11 mouse cellular contexts compared by ENCODE assay signal in genomic region chr17:46168318-46168717, GRCm38 (mm10). TPM values are rescaled to one million over a fixed set of nuclear protein-coding genes. Genes with fewer than 3 reads are reported as not detected.
A peak's percentile ranks its signal among the peaks of the same experiment; 100 is the strongest.
DNase-seq lines count a peak whose midpoint lies in the region; ATAC-seq and TF ChIP-seq lines count a peak whose summit lies in the region.
"Had no signal": no experiment of that assay in that cellular context is flagged by ENCODE, and none has a peak within 500 bp of the region (broad histone marks: within the 10 kb centered on the region; RNA-seq: fewer than 3 reads in every experiment).

No protein-coding gene starts in this region.

- no peaks in the 10 kb centered on the region for H3K27me3 ChIP-seq in forebrain, embryonic 11.5 days (ENCODE audit: control insufficient read depth, insufficient read depth, low read length)
- H3K27me3 ChIP-seq in forebrain, embryonic 10.5 days (ENCODE audit: poor library complexity, severe bottlenecking): no peaks in the 10 kb centered on the region
- no peaks in the 10 kb centered on the region for H3K27me3 ChIP-seq in lung, embryonic 14.5 days (ENCODE audit: insufficient read depth, low read length)
- H3K27me3 ChIP-seq in heart, postnatal 0 days (ENCODE audit: control insufficient read depth, insufficient read depth, low read length): no peaks in the 10 kb centered on the region
- no peaks in the 10 kb centered on the region for H3K27me3 ChIP-seq in myocyte (ENCODE audit: control insufficient read depth, insufficient read depth, insufficient read length)

- intact Hi-C loops in left cerebral cortex, postnatal 36 days (cut with DNase I): loop anchor here (10.0 kb wide), 1 partner anchor 434 kb away; the partner anchor contains the start of gene 1600014C23Rik

- H3K9ac ChIP-seq in forebrain, embryonic 11.5 days (ENCODE audit: low read length): no peak overlapping the region
- no peak overlapping the region for H3K9ac ChIP-seq in lung, embryonic 14.5 days
- H3K9ac ChIP-seq in heart, postnatal 0 days (replicated peaks; ENCODE audit: low read depth, low read length): no peak overlapping the region

- DNase-seq in forebrain, embryonic 11.5 days (ENCODE audit: low spot score): no peak
- no peak for DNase-seq in forebrain, embryonic 10.5 days (ENCODE audit: extremely low spot score, low spot score)
- no peak for DNase-seq in lung, embryonic 14.5 days
- DNase-seq in lung, adult 18-20 months: no peak
- DNase-seq in heart, postnatal 0 days (ENCODE audit: low spot score): no peak
- no peak for DNase-seq in right cerebral cortex, postnatal 25 days
- no peak for DNase-seq in left cerebral cortex, postnatal 36 days (ENCODE audit: low spot score in 2 of 2)
- DNase-seq: adrenal gland, adult 8-10 months; thymus, adult 2 months had no signal

- H3ac ChIP-seq in myocyte (ENCODE audit: control insufficient read depth, insufficient read length): no peak overlapping the region

- TF ChIP-seq CTCF in lung, embryonic 14.5 days (IDR thresholded peaks at IDR 0.05; ENCODE audit: low read depth): no peak
- 0 out of 2 replicates have a peak, but pooled peaks have one; percentile 7 for TF ChIP-seq CTCF in heart, postnatal 0 days (IDR thresholded peaks at IDR 0.05; ENCODE audit: low read depth)

- no peaks in the 10 kb centered on the region for H3K9me3 ChIP-seq in forebrain, embryonic 11.5 days (ENCODE audit: control insufficient read depth, low read length)
- H3K9me3 ChIP-seq in forebrain, embryonic 10.5 days: no peaks in the 10 kb centered on the region
- H3K9me3 ChIP-seq in lung, embryonic 14.5 days (ENCODE audit: low read depth, low read length): no peaks in the 10 kb centered on the region
- no peaks in the 10 kb centered on the region for H3K9me3 ChIP-seq in heart, postnatal 0 days (replicated peaks; ENCODE audit: control insufficient read depth, low read length)

- TF ChIP-seq EP300 in heart, postnatal 0 days (IDR thresholded peaks at IDR 0.05; ENCODE audit: low read depth): no peak

- H3K4me1 ChIP-seq in forebrain, embryonic 11.5 days (replicated peaks; ENCODE audit: control insufficient read depth, insufficient read depth, low read length): no peaks in the 10 kb centered on the region
- H3K4me1 ChIP-seq in forebrain, embryonic 10.5 days: no peaks in the 10 kb centered on the region
- H3K4me1 ChIP-seq in lung, embryonic 14.5 days (ENCODE audit: insufficient read depth): no peaks in the 10 kb centered on the region
- peaks cover 15% of the 10 kb centered on the region for H3K4me1 ChIP-seq in heart, postnatal 0 days (ENCODE audit: control insufficient read depth, insufficient read depth)

- H3K27ac ChIP-seq in forebrain, embryonic 11.5 days (ENCODE audit: low read depth, low read length): no peak overlapping the region
- no peak overlapping the region for H3K27ac ChIP-seq in forebrain, embryonic 10.5 days
- no peak overlapping the region for H3K27ac ChIP-seq in lung, embryonic 14.5 days (ENCODE audit: low read depth)
- peak overlapping the region; percentile 57 for H3K27ac ChIP-seq in heart, postnatal 0 days (ENCODE audit: low read depth)

- no peak overlapping the region for H3K4me2 ChIP-seq in forebrain, embryonic 11.5 days (ENCODE audit: low read depth, low read length, severe bottlenecking)
- H3K4me2 ChIP-seq in lung, embryonic 14.5 days: no peak overlapping the region
- no peak overlapping the region for H3K4me2 ChIP-seq in heart, postnatal 0 days (ENCODE audit: low read depth, low read length)
- peak overlapping the region; percentile 3 for H3K4me2 ChIP-seq in myocyte (ENCODE audit: low read depth)

- 59% methylated on average over 5 of the region's 5 CpGs for WGBS in forebrain, embryonic 11.5 days
- 72% methylated on average over 5 of the region's 5 CpGs for WGBS in forebrain, embryonic 10.5 days
- 44% methylated on average over 5 of the region's 5 CpGs for WGBS in lung, embryonic 14.5 days
- 24% methylated on average over 5 of the region's 5 CpGs for WGBS in heart, postnatal 0 days

- H3K4me3 ChIP-seq in forebrain, embryonic 11.5 days (ENCODE audit: low read depth, low read length): no peak overlapping the region
- H3K4me3 ChIP-seq in forebrain, embryonic 10.5 days: no peak overlapping the region
- H3K4me3 ChIP-seq in lung, embryonic 14.5 days (ENCODE audit: low read depth, low read length): no peak overlapping the region
- no peak overlapping the region for H3K4me3 ChIP-seq in heart, postnatal 0 days (ENCODE audit: low read depth, low read length)
- no peak overlapping the region for H3K4me3 ChIP-seq in myocyte

- H3K79me2 ChIP-seq in myocyte (ENCODE audit: control insufficient read depth, insufficient read depth): peaks cover 13% of the 10 kb centered on the region

- peaks cover 14% of the 10 kb centered on the region for H3K36me3 ChIP-seq in forebrain, embryonic 11.5 days (ENCODE audit: control insufficient read depth, insufficient read depth, low read length)
- H3K36me3 ChIP-seq in forebrain, embryonic 10.5 days (replicated peaks): peaks cover 99% of the 10 kb centered on the region
- peaks cover 89% of the 10 kb centered on the region for H3K36me3 ChIP-seq in lung, embryonic 14.5 days (ENCODE audit: insufficient read depth)
- peaks cover 84% of the 10 kb centered on the region for H3K36me3 ChIP-seq in heart, postnatal 0 days (replicated peaks; ENCODE audit: control insufficient read depth, insufficient read depth, low read length)
- peaks cover 70% of the 10 kb centered on the region for H3K36me3 ChIP-seq in myocyte (ENCODE audit: control insufficient read depth, insufficient read depth)

- TF ChIP-seq POLR2A in myocyte (IDR thresholded peaks at IDR 0.05; ENCODE audit: insufficient read length, low read depth): peak; percentile 45

- ATAC-seq in forebrain, embryonic 11.5 days (replicated peaks; ENCODE audit: low FRiP score): 0 out of 2 replicates have a peak, but pooled peaks have one; percentile 10
- peak; percentile 13; the same call in 1 of the 2 replicates for ATAC-seq in lung, embryonic 14.5 days (ENCODE audit: insufficient read depth)
- peak; percentile 31 for ATAC-seq in heart, postnatal 0 days (ENCODE audit: insufficient read depth, low read depth)
- ATAC-seq: forebrain, embryonic 16.5 days had no signal

TF ChIP-seq in myocyte, 11 proteins besides CTCF, POLR2A, EP300 and RAD21 (continues in another document):
- peak; percentile 60 to 97 (median 88) for TF ChIP-seq MYOG (IDR thresholded peaks at IDR 0.05; ENCODE audit: control insufficient read depth in 1 of 3, insufficient read depth in 1 of 3, insufficient read length in 2 of 3, low read depth in 2 of 3)
- peak; percentile 74 to 100 (median 95) for TF ChIP-seq MYOD1 (IDR thresholded peaks at IDR 0.05; ENCODE audit: control insufficient read depth in 1 of 3, insufficient read length in 2 of 3, low read depth in 2 of 3)
- peak; percentile 40 for TF ChIP-seq SRF (IDR thresholded peaks at IDR 0.05; ENCODE audit: control insufficient read depth, insufficient read length, low read depth)

RNA-seq across cellular contexts. Expression of gene Gtpbp2, which starts 7.5 kb away (rescaled TPM):
- 28.7 and 32.6 TPM in 2 replicates for polyA plus RNA-seq in forebrain, embryonic 11.5 days (2014; fragmentation: Nextera tagmentation; extraction: Ambion mirVana)
- 29.8 and 30.0 TPM in 2 replicates for polyA plus RNA-seq in forebrain, embryonic 10.5 days (2016; fragmentation: Nextera tagmentation; extraction: Ambion mirVana)
- polyA plus RNA-seq in lung, embryonic 14.5 days (2014; fragmentation: Nextera tagmentation; extraction: Ambion mirVana): 32.8 and 37.9 TPM in 2 replicates
- 66.4 and 99.0 TPM in 2 replicates for total RNA-seq in heart, postnatal 0 days (2014; rRNA removed; ENCODE audit: low replicate concordance)
- 24.5 and 25.8 TPM in 2 replicates for polyA plus RNA-seq in heart, postnatal 0 days (2015; fragmentation: Nextera tagmentation; extraction: Ambion mirVana)
- 125 TPM for polyA plus RNA-seq in myocyte (2012; fragmentation: generic; extraction: Trizol)
- total RNA-seq in left cerebral cortex, postnatal 36 days (2021): 100 to 1,000 TPM in 1 of 2 experiments, 10 to 100 TPM in 1; 89.4 to 135 TPM

RNA-seq across cellular contexts. Expression of gene Mad2l1bp, which starts 15.0 kb away (rescaled TPM):
- polyA plus RNA-seq in forebrain, embryonic 11.5 days (2014; fragmentation: Nextera tagmentation; extraction: Ambion mirVana): 33.7 and 35.4 TPM in 2 replicates
- 36.3 and 36.8 TPM in 2 replicates for polyA plus RNA-seq in forebrain, embryonic 10.5 days (2016; fragmentation: Nextera tagmentation; extraction: Ambion mirVana)
- 41.3 and 46.5 TPM in 2 replicates for polyA plus RNA-seq in lung, embryonic 14.5 days (2014; fragmentation: Nextera tagmentation; extraction: Ambion mirVana)
- 19.1 and 26.9 TPM in 2 replicates for total RNA-seq in heart, postnatal 0 days (2014; rRNA removed; ENCODE audit: low replicate concordance)
- 32.5 and 32.6 TPM in 2 replicates for polyA plus RNA-seq in heart, postnatal 0 days (2015; fragmentation: Nextera tagmentation; extraction: Ambion mirVana)
- polyA plus RNA-seq in myocyte (2012; fragmentation: generic; extraction: Trizol): 26.8 TPM
- 10 to 100 TPM; 11.4 to 15.5 TPM for total RNA-seq in left cerebral cortex, postnatal 36 days (2021)

RNA-seq across cellular contexts. Expression of gene Rsph9, which starts 24.3 kb away (rescaled TPM):
- polyA plus RNA-seq in forebrain, embryonic 11.5 days (2014; fragmentation: Nextera tagmentation; extraction: Ambion mirVana): 14.1 and 15.6 TPM in 2 replicates
- 8.9 and 11.3 TPM in 2 replicates for polyA plus RNA-seq in forebrain, embryonic 10.5 days (2016; fragmentation: Nextera tagmentation; extraction: Ambion mirVana)
- 10.4 and 10.9 TPM in 2 replicates for polyA plus RNA-seq in lung, embryonic 14.5 days (2014; fragmentation: Nextera tagmentation; extraction: Ambion mirVana)
- total RNA-seq in heart, postnatal 0 days (2014; rRNA removed; ENCODE audit: low replicate concordance): 0.27 and 4.5 TPM in 2 replicates
- polyA plus RNA-seq in heart, postnatal 0 days (2015; fragmentation: Nextera tagmentation; extraction: Ambion mirVana): 4.2 and 4.7 TPM in 2 replicates
- 3.6 TPM for polyA plus RNA-seq in myocyte (2012; fragmentation: generic; extraction: Trizol)
- total RNA-seq in left cerebral cortex, postnatal 36 days (2021): 10 to 100 TPM; 17.7 to 19.5 TPM

RNA-seq across cellular contexts. Expression of gene Polh, which starts 34.1 kb away (rescaled TPM):
- polyA plus RNA-seq in forebrain, embryonic 11.5 days (2014; fragmentation: Nextera tagmentation; extraction: Ambion mirVana): 14.0 and 14.3 TPM in 2 replicates
- polyA plus RNA-seq in forebrain, embryonic 10.5 days (2016; fragmentation: Nextera tagmentation; extraction: Ambion mirVana): 14.5 and 14.6 TPM in 2 replicates
- polyA plus RNA-seq in lung, embryonic 14.5 days (2014; fragmentation: Nextera tagmentation; extraction: Ambion mirVana): 19.6 and 20.5 TPM in 2 replicates
- total RNA-seq in heart, postnatal 0 days (2014; rRNA removed; ENCODE audit: low replicate concordance): 11.0 and 13.0 TPM in 2 replicates
- 7.8 and 7.9 TPM in 2 replicates for polyA plus RNA-seq in heart, postnatal 0 days (2015; fragmentation: Nextera tagmentation; extraction: Ambion mirVana)
- polyA plus RNA-seq in myocyte (2012; fragmentation: generic; extraction: Trizol): 6.0 TPM
- 1 to 10 TPM; 6.3 to 7.1 TPM for total RNA-seq in left cerebral cortex, postnatal 36 days (2021)

RNA-seq across cellular contexts. Expression of gene Xpo5, which starts 34.3 kb away (rescaled TPM):
- 76.7 and 79.7 TPM in 2 replicates for polyA plus RNA-seq in forebrain, embryonic 11.5 days (2014; fragmentation: Nextera tagmentation; extraction: Ambion mirVana)
- polyA plus RNA-seq in forebrain, embryonic 10.5 days (2016; fragmentation: Nextera tagmentation; extraction: Ambion mirVana): 79.7 and 80.4 TPM in 2 replicates
- 52.5 and 57.0 TPM in 2 replicates for polyA plus RNA-seq in lung, embryonic 14.5 days (2014; fragmentation: Nextera tagmentation; extraction: Ambion mirVana)
- total RNA-seq in heart, postnatal 0 days (2014; rRNA removed; ENCODE audit: low replicate concordance): 22.6 and 28.9 TPM in 2 replicates
- 9.9 and 11.7 TPM in 2 replicates for polyA plus RNA-seq in heart, postnatal 0 days (2015; fragmentation: Nextera tagmentation; extraction: Ambion mirVana)
- 31.9 TPM for polyA plus RNA-seq in myocyte (2012; fragmentation: generic; extraction: Trizol)
- total RNA-seq in left cerebral cortex, postnatal 36 days (2021): 10 to 100 TPM; 39.3 to 42.9 TPM
